Mouse (Mus musculus) kidney, embryonic 15.5 days (tissue): ENCODE data around the gene Tex38. TPM values are rescaled to one million over a fixed set of nuclear protein-coding genes. Genes with fewer than 3 reads are reported as not detected.

Source experiments
- ATAC-seq: fragments of 200-750 bp; cut with Nextera tagmentation; replicated peaks from 2 replicates; pipeline ENCODE4 v1.8.0; 2017; ENCODE audit warnings: moderate TSS enrichment; ENCODE audit not compliant: low FRiP score
- H3K27ac ChIP-seq: fragments of 300-500 bp; sonication (generic); 2 replicates; pipeline ENCODE4 v1.5.1; 2015; ENCODE audit warnings: mild to moderate bottlenecking, inconsistent platforms
- H3K27me3 ChIP-seq: fragments of 300-500 bp; sonication (generic); 2 replicates; pipeline ENCODE4 v1.6.1; 2015; ENCODE audit warnings: inconsistent platforms
- H3K36me3 ChIP-seq: fragments of 300-500 bp; sonication (generic); 2 replicates; pipeline ENCODE4 v1.6.1; 2015; ENCODE audit warnings: inconsistent platforms
- H3K4me1 ChIP-seq: fragments of 300-500 bp; sonication (generic); 2 replicates; pipeline ENCODE4 v1.6.1; 2015; ENCODE audit warnings: inconsistent platforms
- H3K4me2 ChIP-seq: fragments of 300-500 bp; sonication (generic); 2 replicates; pipeline ENCODE4 v1.6.1; 2015; ENCODE audit warnings: moderate library complexity, mild to moderate bottlenecking, inconsistent platforms
- H3K4me3 ChIP-seq: fragments of 300-500 bp; sonication (generic); replicated peaks from 2 replicates; pipeline ENCODE4 v1.5.1; 2015; ENCODE audit warnings: mild to moderate bottlenecking, inconsistent platforms
- H3K9ac ChIP-seq: fragments of 300-500 bp; sonication (generic); 2 replicates; pipeline ENCODE4 v1.6.1; 2015; ENCODE audit warnings: mild to moderate bottlenecking, inconsistent platforms
- H3K9me3 ChIP-seq: fragments of 300-500 bp; sonication (generic); replicated peaks from 2 replicates; pipeline ENCODE4 v1.6.1; 2016; ENCODE audit warnings: inconsistent platforms
- WGBS: fragments of 180-500 bp; shearing (Covaris S2); methylation state at CpG from one replicate; pipeline ENCODE4 v1.1.7; 2015; ENCODE audit warnings: mixed read lengths; 5-methylcytosine and 5-hydroxymethylcytosine counted together
- polyA plus RNA-seq: library from polyadenylated mRNA; unstranded; fragments of >200 nt; fragmentation: Nextera tagmentation; extraction: Ambion mirVana; gene quantifications from 2 replicates; pipeline ENCODE4 v1.2.1, GENCODE M21; 2015

Tex38 gene
- polyA plus RNA-seq, 1 experiment from 2014 or later, result 0.60 TPM

GRCm38 (mm10) chr4:115812326-115812725 is 31.5 kb upstream of the Tex38 start:
- WGBS, result 90% methylated on average over 4 of the region's 4 CpGs
- H3K4me3 ChIP-seq, result no peak overlapping the region
- no peaks in the 10 kb centered on the region for H3K4me1 ChIP-seq
- H3K4me2 ChIP-seq, result no peak overlapping the region
- no peaks in the 10 kb centered on the region for H3K27me3 ChIP-seq
- no peaks in the 10 kb centered on the region for H3K9me3 ChIP-seq
- no peak for ATAC-seq
- H3K9ac ChIP-seq, result no peak overlapping the region
- H3K36me3 ChIP-seq, result peaks cover 43% of the 10 kb centered on the region
- H3K27ac ChIP-seq, result no peak overlapping the region

GRCm38 (mm10) chr4:115799981-115800380 is 19.2 kb upstream of the Tex38 start:
- Histone ChIP-seq H3K27me3 (no peaks in the 10 kb centered on the region), H3K4me2 (no peak overlapping the region), H3K27ac (no peak overlapping the region), H3K9me3 (no peaks in the 10 kb centered on the region), H3K4me1 (no peaks in the 10 kb centered on the region), H3K36me3 (peaks cover 78% of the 10 kb centered on the region), H3K4me3 (no peak overlapping the region), H3K9ac (no peak overlapping the region)
- WGBS, result 78% methylated on average over 3 of the region's 3 CpGs
- no peak for ATAC-seq

GRCm38 (mm10) chr4:115795360-115795759 is 14.5 kb upstream of the Tex38 start:
- no peak overlapping the region for H3K4me3 ChIP-seq
- no peaks in the 10 kb centered on the region for H3K9me3 ChIP-seq
- peaks cover 89% of the 10 kb centered on the region for H3K36me3 ChIP-seq
- no peaks in the 10 kb centered on the region for H3K4me1 ChIP-seq
- no peak for ATAC-seq
- H3K27me3 ChIP-seq, result no peaks in the 10 kb centered on the region
- no peak overlapping the region for H3K27ac ChIP-seq
- no peak overlapping the region for H3K4me2 ChIP-seq
- WGBS, result 48% methylated on average over 3 of the region's 3 CpGs
- no peak overlapping the region for H3K9ac ChIP-seq

GRCm38 (mm10) chr4:115790864-115791263 is 10.0 kb upstream of the Tex38 start:
- Histone ChIP-seq H3K9me3 (no peaks in the 10 kb centered on the region), H3K36me3 (peaks cover 77% of the 10 kb centered on the region), H3K9ac (no peak overlapping the region), H3K27me3 (no peaks in the 10 kb centered on the region), H3K4me2 (no peak overlapping the region), H3K4me1 (peaks cover 1% of the 10 kb centered on the region), H3K27ac (no peak overlapping the region), H3K4me3 (no peak overlapping the region)
- ATAC-seq, result no peak
- WGBS, result 69% methylated on average over 3 of the region's 3 CpGs

GRCm38 (mm10) chr4:115785511-115786034 is 4.8 kb upstream of the Tex38 start:
- no peaks in the 10 kb centered on the region for H3K9me3 ChIP-seq
- peaks cover 14% of the 10 kb centered on the region for H3K4me1 ChIP-seq
- H3K4me2 ChIP-seq, result peak overlapping the region; percentile 87
- 53% methylated on average over 7 of the region's 7 CpGs for WGBS
- ATAC-seq, result no peak
- no peaks in the 10 kb centered on the region for H3K27me3 ChIP-seq
- H3K36me3 ChIP-seq, result peaks cover 33% of the 10 kb centered on the region
- H3K4me3 ChIP-seq, result peak overlapping the region; percentile 83
- H3K27ac ChIP-seq, result peak overlapping the region; percentile 72
- peak overlapping the region; percentile 79 for H3K9ac ChIP-seq

- no peaks in the 10 kb centered on the region for H3K9me3 ChIP-seq
- peak within 1 kb of the TSS; percentile 72 for H3K27ac ChIP-seq
- peaks cover 26% of the 10 kb centered on the region for H3K36me3 ChIP-seq
- H3K27me3 ChIP-seq, result no peaks in the 10 kb centered on the region
- peak; percentile 91 for ATAC-seq
- H3K4me1 ChIP-seq, result peaks cover 14% of the 10 kb centered on the region
- peak within 1 kb of the TSS; percentile 83 for H3K4me3 ChIP-seq
- peak within 1 kb of the TSS; percentile 79 for H3K9ac ChIP-seq
- peak within 1 kb of the TSS; percentile 87 for H3K4me2 ChIP-seq
- WGBS, result under 1% methylated on average over 69 of the region's 69 CpGs
Observed at GRCm38 (mm10) chr4:115784769-115785510, 4.1 kb upstream of the Tex38 start, which contains the start of gene Atpaf1. TSS of gene Atpaf1 (plus strand) at chr4:115784812.

GRCm38 (mm10) chr4:115782026-115782805 is 1.4 kb upstream of the Tex38 start:
- Histone ChIP-seq H3K4me1 (peaks cover 14% of the 10 kb centered on the region), H3K9ac (no peak overlapping the region), H3K9me3 (no peaks in the 10 kb centered on the region), H3K27me3 (no peaks in the 10 kb centered on the region), H3K27ac (no peak overlapping the region), H3K4me3 (no peak overlapping the region), H3K4me2 (no peak overlapping the region), H3K36me3 (peaks cover 5% of the 10 kb centered on the region; the same call in 1 of the 2 replicates)
- 91% methylated on average over 5 of the region's 5 CpGs for WGBS
- ATAC-seq, result no peak

GRCm38 (mm10) chr4:115780269-115780668 is 549 bp downstream of the Tex38 start:
- Histone ChIP-seq H3K4me3 (no peak overlapping the region), H3K27me3 (no peaks in the 10 kb centered on the region), H3K36me3 (peaks cover 12% of the 10 kb centered on the region), H3K4me2 (no peak overlapping the region), H3K27ac (no peak overlapping the region), H3K4me1 (peaks cover 7% of the 10 kb centered on the region; the same call in 1 of the 2 replicates), H3K9me3 (no peaks in the 10 kb centered on the region), H3K9ac (no peak overlapping the region)
- no peak for ATAC-seq
- WGBS, result 43% methylated on average over 6 of the region's 6 CpGs

GRCm38 (mm10) chr4:115777627-115778026 is 3.2 kb downstream of the Tex38 start:
- no peak for ATAC-seq
- H3K4me3 ChIP-seq, result no peak overlapping the region
- WGBS, result 92% methylated on average over 2 of the region's 2 CpGs

GRCm38 (mm10) chr4:115775056-115775455 is 5.8 kb downstream of the Tex38 start:
- Histone ChIP-seq H3K9me3 (no peaks in the 10 kb centered on the region), H3K4me3 (no peak overlapping the region), H3K27me3 (no peaks in the 10 kb centered on the region), H3K4me1 (no peaks in the 10 kb centered on the region), H3K36me3 (peaks cover 53% of the 10 kb centered on the region), H3K9ac (no peak overlapping the region), H3K4me2 (no peak overlapping the region), H3K27ac (no peak overlapping the region)
- ATAC-seq, result no peak
- 87% methylated on average over 6 of the region's 6 CpGs for WGBS

More at GRCm38 (mm10) chr4:115777627-115778026, 3.2 kb downstream of the Tex38 start:
- H3K4me2 ChIP-seq, result no peak overlapping the region
- no peak overlapping the region for H3K9ac ChIP-seq
- no peak overlapping the region for H3K27ac ChIP-seq
- H3K9me3 ChIP-seq, result no peaks in the 10 kb centered on the region
- H3K36me3 ChIP-seq, result peaks cover 34% of the 10 kb centered on the region
- no peaks in the 10 kb centered on the region for H3K27me3 ChIP-seq
- H3K4me1 ChIP-seq, result no peaks in the 10 kb centered on the region

GRCm38 (mm10) chr4:115767647-115768467 is 13.0 kb downstream of the Tex38 start:
- H3K27me3 ChIP-seq, result no peaks in the 10 kb centered on the region

More at GRCm38 (mm10) chr4:115767647-115768467, 13.0 kb downstream of the Tex38 start:
- Histone ChIP-seq H3K36me3 (peaks cover 79% of the 10 kb centered on the region), H3K9me3 (no peaks in the 10 kb centered on the region), H3K4me3 (no peak overlapping the region), H3K4me2 (no peak overlapping the region), H3K4me1 (0 out of 2 replicates have a peak, but pooled peaks cover 4% of the 10 kb centered on the region), H3K9ac (no peak overlapping the region), H3K27ac (peak overlapping the region; percentile 32; the same call in 1 of the 2 replicates)
- WGBS, result 61% methylated on average over 11 of the region's 11 CpGs
- peak; percentile 66; the same call in 1 of the 2 replicates for ATAC-seq
